Mouse (Mus musculus) gastrocnemius, adult 18-20 months (tissue): ENCODE measurements at regions not wholly inside any gene's neighbourhood (a gene's known extent, or its start where the extent isn't known, plus 50 kb on each side); places are given as distances from the start of the nearest gene placed in this dataset.

Experiments
- DNase-seq: peaks from one replicate; pipeline ENCODE4 v3.0.0; 2021; ENCODE audit warnings: low spot score

GRCm38 (mm10) chr3:14952169-14952729, 66.2 kb downstream of the Car2 start:
- no peak for DNase-seq

- DNase-seq, result no peak
Measured at GRCm38 (mm10) chr3:14952951-14953350, 66.9 kb downstream of the Car2 start.

DNA sequence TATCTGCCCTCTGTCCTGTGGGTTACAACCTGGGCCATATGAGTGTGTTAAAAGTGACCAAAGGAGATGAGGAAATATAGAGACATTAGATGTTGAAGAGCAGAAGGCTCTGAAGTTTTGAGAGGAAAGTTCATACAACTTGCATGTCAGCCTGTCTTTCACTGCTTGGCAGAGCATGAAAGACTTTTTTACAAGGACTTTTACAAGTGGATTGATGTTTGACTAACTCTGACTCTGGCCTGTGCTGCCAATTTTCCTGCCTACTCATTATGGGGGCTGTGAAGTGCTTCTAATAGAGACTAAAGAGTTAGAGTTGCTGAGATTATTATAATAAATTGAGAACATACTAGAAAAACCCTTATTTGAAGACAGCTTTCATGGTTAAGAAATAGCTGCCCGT, 71.4 kb downstream of the Car2 start:
- DNase-seq, result no peak

DNA sequence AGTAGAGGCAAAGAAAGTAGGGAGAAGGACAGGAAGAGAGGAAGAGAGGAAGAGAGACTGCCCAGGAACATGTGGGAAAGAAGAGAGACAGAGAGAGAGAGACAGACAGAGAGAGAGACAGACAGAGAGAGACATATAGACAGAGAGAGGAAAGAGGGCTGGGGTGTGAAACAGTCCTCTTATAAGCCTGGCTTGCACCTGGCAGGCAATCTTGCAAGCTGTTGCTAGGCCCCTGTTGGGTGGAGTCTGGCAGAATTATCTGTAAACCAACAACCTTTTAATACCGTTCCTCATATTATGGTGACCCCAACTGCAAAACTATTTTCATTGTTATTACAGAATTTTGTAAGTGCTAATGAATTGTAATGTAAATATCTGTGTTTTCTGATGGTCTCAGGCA, 72.2 kb downstream of the Car2 start:
- no peak for DNase-seq

DNA sequence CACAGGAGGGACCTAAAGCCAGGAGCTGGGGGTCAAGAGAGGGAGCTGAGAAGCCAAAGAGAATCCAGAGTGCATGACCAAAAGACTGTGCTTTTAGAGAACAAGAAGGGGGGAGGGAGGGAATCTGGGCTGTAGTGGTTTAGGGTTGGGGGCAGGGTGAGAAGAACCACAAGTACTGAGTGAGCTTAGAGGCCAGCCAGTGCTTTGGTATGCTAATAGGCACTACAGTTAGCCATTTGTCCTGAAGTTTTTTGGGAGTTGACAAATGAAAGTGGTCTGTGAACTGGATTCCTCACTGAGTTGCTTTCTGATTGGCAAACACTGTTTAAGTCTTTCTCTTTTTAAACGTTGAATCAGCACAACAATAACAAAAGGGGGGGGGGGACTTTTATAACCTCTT, 73.5 kb downstream of the Car2 start:
- no peak for DNase-seq

GRCm38 (mm10) chr3:14964795-14965194, 78.7 kb downstream of the Car2 start:
- no peak for DNase-seq

DNA sequence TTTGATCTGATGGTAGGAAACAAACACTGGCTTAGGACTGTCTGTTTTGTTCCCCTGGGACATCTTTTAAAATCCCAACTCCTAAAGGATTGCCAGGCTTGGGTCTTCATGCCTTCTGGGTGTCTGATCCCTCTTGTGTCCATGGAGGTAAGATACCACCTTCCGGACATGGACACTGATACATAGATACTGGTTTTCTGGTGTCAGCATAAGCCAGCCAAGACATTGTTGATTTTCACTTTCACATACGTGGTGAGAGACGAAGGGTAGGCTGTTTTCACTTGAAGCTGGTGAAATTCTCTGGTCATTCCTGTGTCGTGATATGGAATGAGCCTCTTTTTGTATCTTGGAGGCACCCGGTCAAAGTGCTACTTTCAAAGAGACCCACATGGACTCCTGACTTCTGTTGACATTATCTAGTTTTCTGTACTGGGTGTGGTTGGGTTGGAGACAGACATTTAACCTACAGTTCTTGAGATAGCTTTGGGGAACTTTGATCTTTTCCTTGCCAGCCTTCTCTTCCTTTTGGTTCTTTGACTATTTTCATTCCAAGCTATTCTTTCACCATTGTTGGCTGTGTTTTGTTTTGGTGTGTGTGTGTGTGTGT, 79.5 kb downstream of the Car2 start:
- no peak for DNase-seq

DNA sequence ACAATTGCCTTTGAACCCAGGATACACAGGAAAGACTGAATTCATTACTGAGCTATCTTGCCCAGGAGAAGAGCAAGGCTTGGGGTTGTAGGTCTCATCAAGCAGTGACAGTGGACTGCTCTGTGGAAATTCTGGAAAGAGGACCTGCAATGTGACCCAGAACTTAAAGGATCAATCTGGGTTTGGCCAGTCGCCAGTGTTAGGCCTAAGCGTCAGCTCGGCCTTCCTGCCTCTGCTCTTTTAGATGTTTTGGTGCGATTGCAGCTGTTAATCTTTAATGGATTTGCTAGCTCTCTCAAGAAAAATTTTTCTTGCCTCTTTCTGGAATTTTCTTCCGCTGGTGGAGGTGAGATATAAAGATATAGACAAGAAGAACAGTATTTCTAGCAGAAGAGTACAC, 81.2 kb downstream of the Car2 start:
- no peak for DNase-seq

DNA sequence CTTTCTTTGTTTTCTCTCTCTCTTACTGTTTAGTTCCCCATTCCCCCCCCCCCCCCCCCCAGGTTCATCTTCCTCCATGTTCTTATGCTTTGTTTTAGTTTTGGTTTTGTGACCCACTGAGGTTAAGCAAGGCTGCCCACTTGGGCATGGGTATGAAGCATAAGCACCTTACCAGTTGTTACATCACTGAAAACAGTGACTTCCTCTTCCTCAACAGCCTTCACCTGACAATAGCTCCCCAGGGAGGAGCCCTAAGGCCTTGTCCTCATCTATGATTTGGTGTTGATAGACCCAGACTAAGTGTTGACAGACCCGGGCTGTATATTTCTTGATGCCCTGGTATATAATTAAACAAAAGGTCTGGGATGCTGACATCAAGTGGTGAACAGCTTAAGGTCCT, 82.3 kb downstream of the Car2 start:
- no peak for DNase-seq

DNA sequence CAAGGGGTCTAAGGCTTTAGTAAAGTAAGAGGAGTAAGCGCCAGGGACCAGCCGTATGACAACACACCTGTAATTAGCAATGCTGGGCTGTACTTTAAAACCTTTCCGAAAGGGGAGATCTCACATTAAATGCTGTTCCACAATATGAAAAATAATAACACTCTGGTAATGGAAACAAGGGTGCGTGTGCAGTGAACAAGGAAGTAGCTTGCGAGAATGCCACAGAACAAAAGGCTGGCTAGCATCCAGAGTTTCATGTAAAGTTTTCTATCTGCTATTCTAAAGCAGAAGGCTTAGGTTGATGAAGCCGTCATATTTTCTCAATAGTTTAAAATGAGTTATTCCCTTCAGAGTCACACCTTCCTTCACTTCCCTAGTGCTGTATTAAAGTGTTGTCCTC, 83.6 kb downstream of the Car2 start:
- DNase-seq, result no peak

DNA sequence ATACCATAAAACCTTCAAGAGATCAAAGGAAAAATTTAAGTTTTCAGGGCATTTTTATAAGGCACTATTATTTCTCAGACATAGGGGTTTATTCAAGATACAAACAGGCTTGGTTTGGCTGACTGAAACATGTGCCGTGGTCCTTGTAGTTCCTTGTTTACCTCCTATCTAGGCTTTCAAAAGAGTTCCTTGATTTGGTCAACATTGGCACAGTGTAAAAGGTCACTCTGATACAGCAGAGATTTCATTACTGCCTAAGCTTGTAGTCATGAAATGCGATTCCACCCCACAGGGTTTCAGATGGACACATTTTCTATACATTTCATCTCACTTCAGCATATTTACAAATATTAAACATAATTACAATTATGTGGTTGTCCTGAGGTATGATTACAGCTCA, 85.6 kb downstream of the Car2 start:
- DNase-seq, result no peak

DNA sequence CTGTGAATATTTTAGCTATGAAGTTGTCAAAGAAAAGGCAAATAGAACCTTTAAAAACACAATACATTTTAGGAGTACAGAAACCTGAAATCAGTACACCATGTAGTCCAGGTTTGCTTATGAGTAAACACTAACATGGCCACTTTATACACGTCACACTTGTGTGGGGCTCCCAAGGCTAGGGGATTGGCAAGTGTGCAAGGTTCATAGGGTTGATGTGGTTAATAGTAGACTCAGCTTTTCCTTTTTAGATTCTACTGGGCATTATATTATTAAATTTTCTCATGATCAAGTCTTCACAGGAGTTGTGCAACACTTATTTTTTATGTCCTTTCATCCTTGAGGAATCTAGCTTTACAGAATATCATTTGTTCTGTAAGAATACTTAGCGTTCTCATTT, 88.7 kb downstream of the Car2 start:
- DNase-seq, result no peak

DNA sequence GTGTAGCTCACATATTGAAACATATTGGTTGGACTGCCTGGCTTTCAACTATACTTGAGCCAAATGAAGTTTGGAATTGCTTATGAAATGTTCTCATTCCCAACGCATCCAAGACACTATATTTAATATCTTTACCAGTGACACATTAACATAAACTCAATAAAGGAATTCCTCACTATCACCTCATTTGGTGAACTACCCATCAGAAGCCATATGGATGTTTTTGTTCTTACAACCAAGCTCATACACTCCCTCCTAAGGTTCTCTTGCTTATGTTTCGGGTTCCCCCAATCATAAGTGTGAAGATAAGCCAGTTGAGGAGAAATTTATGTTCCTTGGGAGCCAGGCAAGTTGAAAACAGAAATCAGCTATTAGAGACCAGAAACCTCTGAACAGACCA, 89.1 kb downstream of the Car2 start:
- DNase-seq, result no peak

DNA sequence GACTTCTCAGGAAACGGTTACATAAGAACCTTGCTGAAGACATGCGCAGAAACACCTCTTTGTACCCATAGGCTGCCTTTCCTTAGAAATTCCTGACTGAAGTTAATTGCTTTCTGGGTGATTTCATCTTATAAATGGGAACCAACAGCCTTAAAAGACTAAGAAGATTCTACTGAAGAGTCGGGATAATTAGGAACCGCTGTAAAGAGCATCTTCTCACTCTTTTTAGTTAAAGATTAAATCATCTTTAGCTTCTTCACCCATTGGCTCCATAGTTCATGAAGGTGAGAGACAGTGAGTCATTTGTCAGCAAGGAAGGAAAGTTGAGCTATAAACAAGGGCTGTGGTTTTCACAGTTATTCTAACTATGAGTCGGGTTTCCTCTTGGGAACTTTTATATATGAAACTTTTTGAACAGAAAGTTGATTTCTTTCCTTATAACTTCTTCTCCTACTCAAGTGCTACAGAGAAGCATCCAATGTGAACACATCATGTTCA, 93.1 kb downstream of the Car2 start:
- no peak for DNase-seq

GRCm38 (mm10) chr3:14989635-14990034, 103.6 kb downstream of the Car2 start:
- no peak for DNase-seq

- DNase-seq, result no peak
Measured at GRCm38 (mm10) chr3:14993936-14994335, 107.9 kb downstream of the Car2 start.

DNA sequence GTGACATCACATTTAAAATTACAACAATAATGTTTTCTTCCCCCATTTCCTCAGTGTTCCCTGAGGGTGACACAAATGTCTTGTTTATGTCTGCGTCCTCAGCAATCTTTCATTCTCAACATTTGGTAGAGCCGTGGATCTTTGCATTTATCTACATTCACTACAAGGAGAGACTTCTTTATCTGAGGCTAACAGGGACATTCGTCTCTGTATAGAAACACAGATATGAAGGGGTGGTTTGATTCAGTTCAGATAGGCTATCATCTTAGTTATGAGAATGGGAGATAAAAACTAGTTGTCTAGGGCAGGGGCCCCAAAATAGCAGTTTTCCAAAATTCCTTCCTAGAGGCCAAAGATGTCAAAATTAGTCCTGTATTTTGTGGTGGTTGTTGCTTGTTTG, 111.2 kb downstream of the Car2 start:
- DNase-seq, result no peak

GRCm38 (mm10) chr3:14998521-14998920, 112.4 kb downstream of the Car2 start:
- no peak for DNase-seq

GRCm38 (mm10) chr3:14999411-14999810, 113.3 kb downstream of the Car2 start:
- DNase-seq, result no peak

DNA sequence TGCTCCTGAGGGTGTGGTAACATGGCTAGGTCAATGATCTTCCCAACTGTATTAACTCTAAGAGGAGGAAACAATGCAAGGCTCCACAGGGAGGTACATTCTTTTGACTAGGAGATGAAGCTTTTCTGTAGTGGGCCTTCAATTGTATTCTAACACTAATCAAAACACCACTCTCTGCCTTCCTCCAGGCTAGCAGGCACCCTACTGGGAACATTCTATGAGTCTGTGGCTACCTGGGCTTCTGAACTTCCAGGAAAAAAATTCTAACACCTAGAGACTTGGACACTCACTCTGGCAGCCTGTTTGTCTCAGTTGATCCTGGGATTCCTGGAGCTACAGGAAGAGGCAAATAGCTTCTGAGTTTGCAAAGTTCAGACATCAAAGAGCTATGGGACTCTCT, 113.8 kb downstream of the Car2 start:
- no peak for DNase-seq

DNA sequence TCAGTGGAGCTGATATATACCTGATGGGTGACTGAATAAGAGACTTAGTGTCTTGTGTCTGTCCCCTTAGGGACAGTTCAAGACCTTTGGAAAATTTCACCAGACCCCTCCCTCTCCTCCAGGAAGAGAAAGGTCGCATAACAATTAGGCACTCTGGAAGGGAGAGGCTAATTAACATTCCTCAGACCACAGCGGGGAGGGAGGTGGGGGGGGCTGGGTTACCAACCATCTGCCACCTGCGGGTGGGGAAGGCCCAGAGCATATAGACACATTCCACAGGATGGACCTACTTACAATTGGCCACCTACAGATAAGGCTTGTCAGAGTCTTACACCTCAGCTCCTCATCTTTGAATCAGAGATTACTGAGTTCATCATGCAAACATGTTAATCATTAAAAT, 114.6 kb downstream of the Car2 start:
- DNase-seq, result no peak

GRCm38 (mm10) chr3:15007821-15008220, 121.7 kb downstream of the Car2 start:
- no peak for DNase-seq

DNA sequence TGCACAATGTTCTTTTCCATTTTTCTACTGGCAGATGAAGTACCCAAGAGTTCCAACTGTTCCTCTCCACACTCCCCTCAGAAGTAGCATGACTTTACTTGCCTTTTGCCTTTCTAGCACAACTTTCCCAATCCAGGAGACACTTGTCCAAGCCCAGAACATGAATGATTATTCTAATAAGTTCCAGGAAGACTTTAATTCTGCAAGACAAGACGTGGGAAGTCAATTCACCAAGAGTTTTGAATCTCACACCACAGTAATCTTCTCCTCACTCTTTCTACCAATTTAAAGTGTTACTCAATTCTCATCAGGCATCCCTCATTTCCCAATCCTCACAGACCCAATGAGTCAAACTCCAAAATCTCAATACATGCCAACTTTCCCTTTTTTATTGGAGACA, 122.4 kb downstream of the Car2 start:
- DNase-seq, result no peak

DNA sequence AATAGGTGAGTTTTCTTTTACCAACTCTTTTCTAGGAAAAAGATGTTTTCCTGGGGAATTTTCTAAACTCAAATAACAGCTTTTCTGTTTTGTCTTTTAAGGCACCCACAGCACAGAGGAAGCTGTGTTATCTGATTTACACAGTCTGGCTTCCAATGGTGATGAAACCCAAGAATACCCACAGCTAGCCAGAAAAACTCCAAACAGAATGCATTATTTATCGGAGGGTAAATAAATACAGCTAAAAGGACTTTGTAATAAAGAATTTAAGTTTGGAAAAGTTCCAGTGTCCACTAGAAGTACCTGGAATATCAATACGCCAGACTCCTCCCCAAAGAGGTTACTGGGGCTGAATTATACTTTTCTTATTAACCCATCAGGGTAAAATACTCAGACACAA, 123.7 kb downstream of the Car2 start:
- no peak for DNase-seq
